Mouse (Mus musculus) liver, embryonic 12.5 days (tissue): Measurements from ENCODE around the gene Ptprn. TPM values are rescaled to one million over a fixed set of nuclear protein-coding genes. Genes with fewer than 3 reads are reported as not detected.

Experiments used
- ATAC-seq: fragments of 200-750 bp; cut with Nextera tagmentation; 2 replicates; pipeline ENCODE4 v1.8.0; 2017; ENCODE audit warnings: moderate number of reproducible peaks, mild to moderate bottlenecking, moderate library complexity
- H3K27ac ChIP-seq: fragments of 300-500 bp; sonication (generic); 2 replicates; pipeline ENCODE4 v1.5.1; 2016; ENCODE audit warnings: mild to moderate bottlenecking
- H3K27me3 ChIP-seq: fragments of 300-500 bp; sonication (generic); replicated peaks from 2 replicates; pipeline ENCODE4 v1.6.1; 2016; ENCODE audit warnings: mild to moderate bottlenecking, moderate library complexity
- H3K36me3 ChIP-seq: fragments of 300-500 bp; sonication (generic); 2 replicates; pipeline ENCODE4 v1.6.1; 2016; ENCODE audit warnings: mild to moderate bottlenecking, moderate library complexity
- H3K4me1 ChIP-seq: fragments of 300-500 bp; sonication (generic); 2 replicates; pipeline ENCODE4 v1.6.1; 2016
- H3K4me2 ChIP-seq: fragments of 300-500 bp; sonication (generic); 2 replicates; pipeline ENCODE4 v1.6.1; 2016; ENCODE audit warnings: mild to moderate bottlenecking, moderate library complexity
- H3K4me3 ChIP-seq: fragments of 300-500 bp; sonication (generic); 2 replicates; pipeline ENCODE4 v1.5.1; 2016; ENCODE audit warnings: mild to moderate bottlenecking, moderate library complexity
- H3K9ac ChIP-seq: fragments of 300-500 bp; sonication (generic); 2 replicates; pipeline ENCODE4 v1.6.1; 2016; ENCODE audit warnings: mild to moderate bottlenecking, moderate library complexity
- H3K9me3 ChIP-seq: fragments of 300-500 bp; sonication (generic); replicated peaks from 2 replicates; pipeline ENCODE4 v1.6.1; 2016; ENCODE audit warnings: mild to moderate bottlenecking, moderate library complexity
- WGBS: fragments of 180-500 bp; shearing (Covaris S2); methylation state at CpG from one replicate; pipeline ENCODE4 v1.1.7; 2016; ENCODE audit not compliant: insufficient replicate concordance; 5-methylcytosine and 5-hydroxymethylcytosine counted together
- microRNA-seq: library from miRNA; unstranded; fragments of <30 nt; microRNA quantifications from one replicate; pipeline ENCODE4, GENCODE M21; 2017
- polyA plus RNA-seq: library from polyadenylated mRNA; unstranded; fragments of >200 nt; fragmentation: Nextera tagmentation; extraction: Ambion mirVana; gene quantifications from 2 replicates; pipeline ENCODE4 v1.2.1, GENCODE M21; 2016

The Ptprn gene
- polyA plus RNA-seq, 1 experiment from 2014 or later: 0.82 TPM

DNA sequence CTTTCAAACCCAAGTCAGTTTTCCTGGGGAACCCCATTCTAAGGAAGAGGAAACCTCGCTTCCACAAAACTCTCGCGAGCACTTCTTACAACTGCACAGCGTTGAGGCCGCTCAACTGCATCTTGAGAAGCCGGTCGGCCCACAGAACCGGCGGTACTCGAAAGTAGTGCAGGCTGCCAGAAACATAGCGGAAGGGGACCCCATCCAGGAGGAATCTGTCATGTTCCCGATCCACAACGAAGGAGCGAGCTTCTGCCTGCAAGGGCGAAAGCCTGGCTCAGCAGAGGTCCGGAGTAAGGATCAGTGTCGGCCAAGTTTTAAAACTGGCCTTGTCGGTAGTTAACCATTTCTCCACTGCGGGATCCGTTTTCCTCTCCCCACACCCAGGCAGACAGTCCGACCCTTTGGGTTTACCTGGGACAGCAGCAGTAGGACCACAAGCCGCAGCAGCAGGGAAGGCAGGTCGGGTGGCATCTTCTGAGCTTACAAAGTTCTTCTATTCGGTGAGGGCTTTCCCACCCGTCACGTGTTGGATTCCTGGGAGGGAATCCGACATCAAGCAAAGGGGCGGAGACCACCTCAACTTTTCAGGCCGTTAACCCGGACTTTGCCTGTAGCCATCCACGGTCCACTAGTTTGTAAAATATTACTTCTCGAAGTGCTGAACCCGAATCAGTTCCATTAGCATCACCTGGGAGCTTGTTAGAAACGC lies 55.2 kb downstream of the Ptprn start:
- H3K27me3 ChIP-seq: peaks cover 6% of the 10 kb centered on the region; the same call in 1 of the 2 replicates
- H3K9ac ChIP-seq: peak overlapping the region; percentile 86
- H3K9me3 ChIP-seq: no peaks in the 10 kb centered on the region
- ATAC-seq: no peak
- H3K4me2 ChIP-seq: peak overlapping the region; percentile 95
- H3K4me1 ChIP-seq: peaks cover 57% of the 10 kb centered on the region
- H3K4me3 ChIP-seq: peak overlapping the region; percentile 76
- 18% methylated on average over 34 of the region's 34 CpGs for WGBS
- peaks cover 25% of the 10 kb centered on the region for H3K36me3 ChIP-seq
- peak overlapping the region; percentile 42 for H3K27ac ChIP-seq

DNA sequence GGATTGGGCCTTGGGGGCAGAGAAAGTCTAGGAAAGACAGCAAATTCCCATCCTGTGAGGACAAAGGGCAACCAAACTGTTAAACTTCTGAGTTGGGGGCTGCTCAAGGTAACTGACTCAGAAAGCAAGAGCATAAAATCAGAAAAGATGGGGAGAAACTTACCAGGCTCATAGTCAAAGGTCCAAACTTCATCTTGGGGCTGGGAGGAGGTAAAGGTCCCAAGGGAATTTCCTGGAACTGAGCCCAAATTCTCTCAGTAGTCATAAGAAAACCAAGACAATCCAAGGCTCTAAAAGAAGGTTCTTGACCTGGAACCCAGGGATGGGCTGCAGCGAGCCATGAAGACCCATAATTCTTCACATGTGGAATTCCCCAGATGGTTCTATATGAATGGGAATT lies 63.1 kb downstream of the Ptprn start:
- H3K9me3 ChIP-seq: no peaks in the 10 kb centered on the region
- H3K4me1 ChIP-seq: no peaks in the 10 kb centered on the region
- no peak overlapping the region for H3K4me3 ChIP-seq
- 80% methylated on average over 1 of the region's 1 CpGs for WGBS
- no peaks in the 10 kb centered on the region for H3K27me3 ChIP-seq
- no peak overlapping the region for H3K27ac ChIP-seq
- ATAC-seq: no peak
- H3K9ac ChIP-seq: no peak overlapping the region
- no peak overlapping the region for H3K4me2 ChIP-seq
- H3K36me3 ChIP-seq: peaks cover 41% of the 10 kb centered on the region

Small RNAs within 50 kb of the gene (microRNA-seq; reads per million reads assigned to microRNA genes)
- not detected for gene Gm27943

Other genes with a start within 250 kb of the Ptprn start
- 6.7 and 6.8 TPM in 2 replicates for gene Nhej1, start 139.3 kb downstream of the Ptprn start, polyA plus RNA-seq
- gene Slc23a3, start 130.6 kb downstream of the Ptprn start, polyA plus RNA-seq: 0.36 and 1.1 TPM in 2 replicates
- gene Cnppd1, start 121.8 kb downstream of the Ptprn start, polyA plus RNA-seq: 53.2 and 54.0 TPM in 2 replicates
- gene Retreg2, start 121.7 kb downstream of the Ptprn start, polyA plus RNA-seq: 69.4 and 73.5 TPM in 2 replicates
- 43.5 and 46.3 TPM in 2 replicates for gene Zfand2b, start 95.9 kb downstream of the Ptprn start, polyA plus RNA-seq
- 82.0 and 86.2 TPM in 2 replicates for gene Abcb6, start 84.1 kb downstream of the Ptprn start, polyA plus RNA-seq
- 13.4 and 14.5 TPM in 2 replicates for gene Ankzf1, start 72.4 kb downstream of the Ptprn start, polyA plus RNA-seq
- 26.2 and 27.3 TPM in 2 replicates for gene Atg9a, start 72.3 kb downstream of the Ptprn start, polyA plus RNA-seq
- gene Glb1l, start 53.7 kb downstream of the Ptprn start, polyA plus RNA-seq: 5.2 and 6.1 TPM in 2 replicates
- gene Stk16, start 53.7 kb downstream of the Ptprn start, polyA plus RNA-seq: 107 and 110 TPM in 2 replicates
- gene Tuba4a, start 44.6 kb downstream of the Ptprn start, polyA plus RNA-seq: 465 and 490 TPM in 2 replicates
- gene A630095N17Rik, start 32.4 kb downstream of the Ptprn start, polyA plus RNA-seq: not detected in 2 replicates
- 27.2 and 27.8 TPM in 2 replicates for gene Dnajb2, start 28.1 kb downstream of the Ptprn start, polyA plus RNA-seq
- 0.32 TPM in 1 of 2 replicates, not detected in the other for gene Resp18, start 13.9 kb upstream of the Ptprn start, polyA plus RNA-seq
- 66.3 and 67.4 TPM in 2 replicates for gene Dnpep, start 53.5 kb upstream of the Ptprn start, polyA plus RNA-seq
- gene Des, start 95.8 kb upstream of the Ptprn start, polyA plus RNA-seq: 6.9 and 7.4 TPM in 2 replicates
- gene Speg, start 110.8 kb upstream of the Ptprn start, polyA plus RNA-seq: 11.4 and 14.3 TPM in 2 replicates
- gene Gmppa, start 171.4 kb upstream of the Ptprn start, polyA plus RNA-seq: 44.0 and 47.9 TPM in 2 replicates
- 0.83 and 1.3 TPM in 2 replicates for gene Asic4, start 185.9 kb upstream of the Ptprn start, polyA plus RNA-seq
- 13.0 and 14.5 TPM in 2 replicates for gene Chpf, start 214.8 kb upstream of the Ptprn start, polyA plus RNA-seq
- 0.18 and 0.20 TPM in 2 replicates for gene Tmem198, start 215.0 kb upstream of the Ptprn start, polyA plus RNA-seq
- gene Obsl1, start 241.9 kb upstream of the Ptprn start, polyA plus RNA-seq: 25.2 and 27.9 TPM in 2 replicates
- 1.1 and 1.2 TPM in 2 replicates for gene Inha, start 242.6 kb upstream of the Ptprn start, polyA plus RNA-seq